Mouse (Mus musculus) heart, postnatal 0 days (tissue): ENCODE measurements around the gene Rnf19b.

Source experiments
- CTCF ChIP-seq: IDR thresholded peaks from 2 replicates; pipeline ENCODE4 v1.5.1; 2016; ENCODE audit warnings: antibody characterized with exemption, control low read depth, low read depth
- EP300 ChIP-seq: IDR thresholded peaks from 2 replicates; pipeline ENCODE4 v1.6.1; 2016; ENCODE audit warnings: antibody characterized with exemption, low read depth

GRCm38 (mm10) chr4:129017150-129017549 is 40.9 kb upstream of the Rnf19b start:
- TF ChIP-seq EP300 (no peak), CTCF (no peak)
